Comparison of ENCODE assay signal across 7 mouse cellular contexts in genomic region chr8:108695242-108695880, GRCm38 (mm10).
A peak's percentile ranks its signal among the peaks of the same experiment; 100 is the strongest.
DNase-seq lines count a peak whose midpoint lies in the region; ATAC-seq and TF ChIP-seq lines count a peak whose summit lies in the region.

No protein-coding gene starts in this region.

- DNase-seq in lung, embryonic 14.5 days = peak; percentile 71
- DNase-seq in lung, postnatal 36 days = no peak
- DNase-seq in right cerebral cortex, postnatal 14 days = no peak

- no peaks in the 10 kb centered on the region for H3K36me3 ChIP-seq in lung, embryonic 14.5 days (ENCODE audit: insufficient read depth)
- no peaks in the 10 kb centered on the region for H3K36me3 ChIP-seq in forebrain, embryonic 16.5 days (ENCODE audit: control insufficient read depth, insufficient read depth)
- no peaks in the 10 kb centered on the region for H3K36me3 ChIP-seq in limb, embryonic 13.5 days
- no peaks in the 10 kb centered on the region for H3K36me3 ChIP-seq in stomach, embryonic 15.5 days

- no peak for ATAC-seq in lung, embryonic 14.5 days (ENCODE audit: insufficient read depth)
- ATAC-seq in forebrain, embryonic 16.5 days = no peak
- ATAC-seq in limb, embryonic 13.5 days (ENCODE audit: low FRiP score, low read depth) = no peak
- no peak for ATAC-seq in stomach, embryonic 15.5 days (ENCODE audit: insufficient read depth, low FRiP score, low read depth)
- ATAC-seq in inflammation-experienced regulatory T-cells, adult 6 months = no peak

- no peak for TF ChIP-seq CTCF in lung, embryonic 14.5 days (IDR thresholded peaks at IDR 0.05; ENCODE audit: low read depth)

- peak overlapping the region; percentile 65; the same call in 1 of the 2 replicates for H3K27ac ChIP-seq in lung, embryonic 14.5 days (ENCODE audit: low read depth)
- no peak overlapping the region for H3K27ac ChIP-seq in forebrain, embryonic 16.5 days (ENCODE audit: low read length)
- H3K27ac ChIP-seq in limb, embryonic 13.5 days = peak overlapping the region; percentile 92
- no peak overlapping the region for H3K27ac ChIP-seq in stomach, embryonic 15.5 days

- H3K4me2 ChIP-seq in lung, embryonic 14.5 days = peak overlapping the region; percentile 89
- H3K4me2 ChIP-seq in forebrain, embryonic 16.5 days (ENCODE audit: low read length) = peak overlapping the region; percentile 41
- H3K4me2 ChIP-seq in limb, embryonic 13.5 days (replicated peaks) = peak overlapping the region; percentile 81
- H3K4me2 ChIP-seq in stomach, embryonic 15.5 days = peak overlapping the region; percentile 77

- H3K4me3 ChIP-seq in lung, embryonic 14.5 days (ENCODE audit: low read depth, low read length) = peak overlapping the region; percentile 40
- peak overlapping the region; percentile 17; the same call in 1 of the 2 replicates for H3K4me3 ChIP-seq in forebrain, embryonic 16.5 days (replicated peaks; ENCODE audit: low read length)
- peak overlapping the region; percentile 46 for H3K4me3 ChIP-seq in limb, embryonic 13.5 days
- H3K4me3 ChIP-seq in stomach, embryonic 15.5 days (replicated peaks) = peak overlapping the region; percentile 36

- H3K4me1 ChIP-seq in lung, embryonic 14.5 days (ENCODE audit: insufficient read depth) = peaks cover 23% of the 10 kb centered on the region; the same call in 1 of the 2 replicates
- H3K4me1 ChIP-seq in forebrain, embryonic 16.5 days (replicated peaks; ENCODE audit: control insufficient read depth, insufficient read depth, low read length) = peaks cover 25% of the 10 kb centered on the region
- H3K4me1 ChIP-seq in limb, embryonic 13.5 days = peaks cover 91% of the 10 kb centered on the region
- peaks cover 49% of the 10 kb centered on the region for H3K4me1 ChIP-seq in stomach, embryonic 15.5 days

- H3K9me3 ChIP-seq in lung, embryonic 14.5 days (ENCODE audit: low read depth, low read length) = no peaks in the 10 kb centered on the region
- no peaks in the 10 kb centered on the region for H3K9me3 ChIP-seq in forebrain, embryonic 16.5 days (ENCODE audit: control insufficient read depth, low read length)
- no peaks in the 10 kb centered on the region for H3K9me3 ChIP-seq in limb, embryonic 13.5 days
- no peaks in the 10 kb centered on the region for H3K9me3 ChIP-seq in stomach, embryonic 15.5 days

- H3K27me3 ChIP-seq in lung, embryonic 14.5 days (ENCODE audit: insufficient read depth, low read length) = peaks cover 39% of the 10 kb centered on the region
- H3K27me3 ChIP-seq in forebrain, embryonic 16.5 days (replicated peaks; ENCODE audit: control insufficient read depth, insufficient read depth, low read length) = peaks cover 56% of the 10 kb centered on the region
- H3K27me3 ChIP-seq in limb, embryonic 13.5 days = peaks cover 57% of the 10 kb centered on the region
- H3K27me3 ChIP-seq in stomach, embryonic 15.5 days (replicated peaks) = peaks cover 26% of the 10 kb centered on the region

- WGBS in lung, embryonic 14.5 days = 8% methylated on average over 32 of the region's 32 CpGs
- WGBS in forebrain, embryonic 16.5 days = 5% methylated on average over 31 of the region's 32 CpGs
- whole genome bisulfite sequencing in limb, embryonic 13.5 days = 6% methylated on average over 31 of the region's 32 CpGs
- 13% methylated on average over 31 of the region's 32 CpGs for WGBS in stomach, embryonic 15.5 days

- H3K9ac ChIP-seq in lung, embryonic 14.5 days = peak overlapping the region; percentile 56
- H3K9ac ChIP-seq in forebrain, embryonic 16.5 days (replicated peaks; ENCODE audit: low read depth, low read length) = 0 out of 2 replicates have a peak overlapping the region, but pooled peaks have one; percentile 8
- peak overlapping the region; percentile 71 for H3K9ac ChIP-seq in limb, embryonic 13.5 days
- peak overlapping the region; percentile 14; the same call in 1 of the 2 replicates for H3K9ac ChIP-seq in stomach, embryonic 15.5 days

Comparison
In these comparisons a context has a peak if more than half of its experiments do, and no peak if none do; other contexts are left out.
1. H3K27ac ChIP-seq: peak in lung, embryonic 14.5 days (single experiment) and limb, embryonic 13.5 days (single experiment); none in forebrain, embryonic 16.5 days (single experiment) and stomach, embryonic 15.5 days (single experiment).
2. H3K9ac ChIP-seq: peak in every context shown above with its lines; median percentile 71 in limb, embryonic 13.5 days; 56 in lung, embryonic 14.5 days; 14 in stomach, embryonic 15.5 days; 8 in forebrain, embryonic 16.5 days.
3. Peak in every context shown above with its lines, with median percentiles within 50 percentile points of each other: H3K4me2 ChIP-seq and H3K4me3 ChIP-seq.